Mouse (Mus musculus) hindbrain, embryonic 16.5 days (tissue): ENCODE results near the gene Mfsd4b4. TPM values are rescaled to one million over a fixed set of nuclear protein-coding genes. Genes with fewer than 3 reads are reported as not detected.
A peak's percentile ranks its signal among the peaks of the same experiment; 100 is the strongest.
"Not testable (repeated sequence)": the region's sequence is repeated elsewhere in the genome, so short reads cannot be mapped to it uniquely, and the experiment has no call there.

Source experiments
- ATAC-seq: fragments of 200-750 bp; cut with Nextera tagmentation; 2 replicates; pipeline ENCODE4 v1.8.0; 2017; ENCODE audit warnings: moderate TSS enrichment, moderate library complexity
- H3K27ac ChIP-seq: fragments of 300-500 bp; sonication (generic); 2 replicates; pipeline ENCODE4 v1.5.1; 2014; ENCODE audit warnings: low read depth, mild to moderate bottlenecking, control low read depth, low read length, moderate library complexity
- H3K27me3 ChIP-seq: fragments of 300-500 bp; sonication (generic); replicated peaks from 2 replicates; pipeline ENCODE4 v1.6.1; 2014; ENCODE audit warnings: low read length; ENCODE audit not compliant: control insufficient read depth, insufficient read depth
- H3K36me3 ChIP-seq: fragments of 300-500 bp; sonication (generic); 2 replicates; pipeline ENCODE4 v1.6.1; 2014; ENCODE audit warnings: mild to moderate bottlenecking, low read length, moderate library complexity, mixed read lengths; ENCODE audit not compliant: control insufficient read depth, insufficient read depth
- H3K4me1 ChIP-seq: fragments of 300-500 bp; sonication (generic); 2 replicates; pipeline ENCODE4 v1.6.1; 2014; ENCODE audit warnings: low read depth, low read length; ENCODE audit not compliant: control insufficient read depth, insufficient read depth
- H3K4me2 ChIP-seq: fragments of 300-500 bp; sonication (generic); 2 replicates; pipeline ENCODE4 v1.6.1; 2014; ENCODE audit warnings: mild to moderate bottlenecking, low read length, control low read depth, moderate library complexity
- H3K4me3 ChIP-seq: fragments of 300-500 bp; sonication (generic); 2 replicates; pipeline ENCODE4 v1.5.1; 2014; ENCODE audit warnings: mild to moderate bottlenecking, low read length, control low read depth, moderate library complexity
- H3K9ac ChIP-seq: fragments of 300-500 bp; sonication (generic); 2 replicates; pipeline ENCODE4 v1.6.1; 2014; ENCODE audit warnings: low read depth, mild to moderate bottlenecking, control low read depth, low read length, moderate library complexity
- H3K9me3 ChIP-seq: fragments of 300-500 bp; sonication (generic); 2 replicates; pipeline ENCODE4 v1.6.1; 2014; ENCODE audit warnings: mild to moderate bottlenecking, low read length, moderate library complexity; ENCODE audit not compliant: control insufficient read depth
- WGBS: fragments of 180-500 bp; shearing (Covaris S2); extraction: QIAGEN DNeasy Blood & Tissue Kit; methylation state at CpG from one replicate; pipeline ENCODE4 v1.1.7; 2014; 5-methylcytosine and 5-hydroxymethylcytosine counted together
- polyA plus RNA-seq: library from polyadenylated mRNA; unstranded; fragments of >200 nt; fragmentation: Nextera tagmentation; extraction: Ambion mirVana; gene quantifications from 2 replicates; pipeline ENCODE4 v1.2.1, GENCODE M21; 2015

Gene Mfsd4b4
- polyA plus RNA-seq, result 3.2 and 3.3 TPM in 2 replicates

GRCm38 (mm10) chr10:39898874-39899371 is at the start of gene Mfsd4b4:
TSS of gene Mfsd4b4 (minus strand) at chr10:39899238.
- H3K9ac ChIP-seq, result peak within 1 kb of the TSS; percentile 81
- H3K4me3 ChIP-seq, result peak within 1 kb of the TSS; percentile 66
- H3K4me1 ChIP-seq, result peaks cover 5% of the 10 kb centered on the region; the same call in 1 of the 2 replicates
- ATAC-seq, result peak; percentile 98
- H3K4me2 ChIP-seq, result peak within 1 kb of the TSS; percentile 73
- H3K27me3 ChIP-seq, result no peaks in the 10 kb centered on the region
- under 1% methylated on average over 40 of the region's 41 CpGs for WGBS
- H3K27ac ChIP-seq, result peak within 1 kb of the TSS; percentile 81
- no peaks in the 10 kb centered on the region for H3K36me3 ChIP-seq
- H3K9me3 ChIP-seq, result no peaks in the 10 kb centered on the region

GRCm38 (mm10) chr10:39947195-39947594 is 48.2 kb upstream of the Mfsd4b4 start:
- not testable (repeated sequence) for H3K4me1 ChIP-seq, H3K27me3 ChIP-seq, H3K4me3 ChIP-seq, ATAC-seq, H3K36me3 ChIP-seq, H3K27ac ChIP-seq, H3K9me3 ChIP-seq, H3K9ac ChIP-seq, H3K4me2 ChIP-seq
- 82% methylated on average over 3 of the region's 3 CpGs for WGBS

- Histone ChIP-seq H3K4me2 (no peak overlapping the region), H3K36me3 (no peaks in the 10 kb centered on the region)
- WGBS, result 85% methylated on average over 7 of the region's 7 CpGs
These were observed 37.5 kb upstream of the Mfsd4b4 start for GRCm38 (mm10) chr10:39936553-39936952.

GRCm38 (mm10) chr10:39926616-39927139 is 27.6 kb upstream of the Mfsd4b4 start, which contains the start of gene Mfsd4b2:
TSS of gene Mfsd4b2 (minus strand) at chr10:39926923.
- H3K27me3 ChIP-seq, result peaks cover 4% of the 10 kb centered on the region
- peaks cover 7% of the 10 kb centered on the region for H3K4me1 ChIP-seq
- H3K27ac ChIP-seq, result no peak within 1 kb of the TSS
- under 1% methylated on average over 29 of the region's 41 CpGs for WGBS
- peak within 1 kb of the TSS; percentile 61 for H3K9ac ChIP-seq
- ATAC-seq, result peak; percentile 56
- no peaks in the 10 kb centered on the region for H3K9me3 ChIP-seq
- no peaks in the 10 kb centered on the region for H3K36me3 ChIP-seq
- peak within 1 kb of the TSS; percentile 48 for H3K4me3 ChIP-seq
- H3K4me2 ChIP-seq, result peak within 1 kb of the TSS; percentile 93

More at GRCm38 (mm10) chr10:39936553-39936952, 37.5 kb upstream of the Mfsd4b4 start:
- H3K9me3 ChIP-seq, result no peaks in the 10 kb centered on the region
- no peak overlapping the region for H3K9ac ChIP-seq
- no peak overlapping the region for H3K27ac ChIP-seq
- H3K4me1 ChIP-seq, result no peaks in the 10 kb centered on the region
- no peak for ATAC-seq
- no peaks in the 10 kb centered on the region for H3K27me3 ChIP-seq
- H3K4me3 ChIP-seq, result no peak overlapping the region

- not testable (repeated sequence) for H3K9ac ChIP-seq, H3K4me3 ChIP-seq, H3K27me3 ChIP-seq, H3K27ac ChIP-seq, H3K36me3 ChIP-seq, ATAC-seq, H3K4me2 ChIP-seq, H3K9me3 ChIP-seq, H3K4me1 ChIP-seq
- 75% methylated on average over 8 of the region's 8 CpGs for WGBS
These were observed 25.5 kb upstream of the Mfsd4b4 start for GRCm38 (mm10) chr10:39924556-39924955.

GRCm38 (mm10) chr10:39912616-39913015 is 13.6 kb upstream of the Mfsd4b4 start:
- no peaks in the 10 kb centered on the region for H3K9me3 ChIP-seq
- no peak overlapping the region for H3K4me3 ChIP-seq
- H3K4me2 ChIP-seq, result no peak overlapping the region
- no peaks in the 10 kb centered on the region for H3K4me1 ChIP-seq
- H3K27ac ChIP-seq, result no peak overlapping the region
- H3K9ac ChIP-seq, result no peak overlapping the region
- no peak for ATAC-seq
- H3K36me3 ChIP-seq, result no peaks in the 10 kb centered on the region
- no peaks in the 10 kb centered on the region for H3K27me3 ChIP-seq

GRCm38 (mm10) chr10:39908768-39909441 is 9.9 kb upstream of the Mfsd4b4 start:
- no peak for ATAC-seq
- WGBS, result 75% methylated on average over 13 of the region's 13 CpGs
- H3K4me1 ChIP-seq, result no peaks in the 10 kb centered on the region

GRCm38 (mm10) chr10:39906799-39907658 is 8.0 kb upstream of the Mfsd4b4 start:
- no peaks in the 10 kb centered on the region for H3K27me3 ChIP-seq
- H3K9ac ChIP-seq, result no peak overlapping the region
- no peak for ATAC-seq
- WGBS, result 80% methylated on average over 10 of the region's 10 CpGs
- no peak overlapping the region for H3K27ac ChIP-seq
- no peaks in the 10 kb centered on the region for H3K4me1 ChIP-seq
- H3K4me2 ChIP-seq, result no peak overlapping the region
- H3K36me3 ChIP-seq, result no peaks in the 10 kb centered on the region
- H3K4me3 ChIP-seq, result no peak overlapping the region
- no peaks in the 10 kb centered on the region for H3K9me3 ChIP-seq

More at GRCm38 (mm10) chr10:39908768-39909441, 9.9 kb upstream of the Mfsd4b4 start:
- Histone ChIP-seq H3K27me3 (no peaks in the 10 kb centered on the region), H3K4me2 (no peak overlapping the region), H3K36me3 (no peaks in the 10 kb centered on the region), H3K27ac (no peak overlapping the region), H3K9ac (no peak overlapping the region), H3K9me3 (no peaks in the 10 kb centered on the region), H3K4me3 (no peak overlapping the region)

- Histone ChIP-seq H3K27ac (no peak overlapping the region), H3K4me2 (no peak overlapping the region), H3K27me3 (no peaks in the 10 kb centered on the region), H3K36me3 (no peaks in the 10 kb centered on the region), H3K9me3 (no peaks in the 10 kb centered on the region), H3K9ac (no peak overlapping the region), H3K4me3 (no peak overlapping the region), H3K4me1 (no peaks in the 10 kb centered on the region)
- no peak for ATAC-seq
- WGBS, result 75% methylated on average over 3 of the region's 3 CpGs
These were observed 5.2 kb upstream of the Mfsd4b4 start for GRCm38 (mm10) chr10:39904191-39904590.
